Mouse (Mus musculus) MEL (cell line): ENCODE measurements around the gene Lrba.

Experiments
- CTCF ChIP-seq, 3 experiments: IDR thresholded peaks in 2 of 3; conservative IDR thresholded peaks in 1 of 3; 2 replicates each; pipeline ENCODE4 v1.5.1; 2011 to 2012; ENCODE audit warnings: low read length in 3 of 3, low read depth in 2 of 3, mild to moderate bottlenecking in 2 of 3, improper control_type of control experiment in 1 of 3, inconsistent platforms in 1 of 3, mixed read lengths in 1 of 3, moderate library complexity in 1 of 3; ENCODE audit not compliant: control insufficient read depth in 1 of 3, insufficient read depth in 1 of 3, poor library complexity in 1 of 3, severe bottlenecking in 1 of 3
- E2F4 ChIP-seq: IDR thresholded peaks from 2 replicates; pipeline ENCODE4 v1.6.1; 2011; ENCODE audit warnings: low read depth, low read length, improper control_type of control experiment, borderline replicate concordance
- ELF1 ChIP-seq: IDR thresholded peaks from 2 replicates; pipeline ENCODE4 v1.6.1; 2014; ENCODE audit warnings: low read depth, mild to moderate bottlenecking, inconsistent platforms, low read length, improper control_type of control experiment, moderate library complexity
- JUND ChIP-seq: IDR thresholded peaks from 2 replicates; pipeline ENCODE4 v1.6.1; 2011; ENCODE audit warnings: low read depth, mild to moderate bottlenecking, improper control_type of control experiment, low read length
- MAX ChIP-seq: IDR thresholded peaks from 2 replicates; pipeline ENCODE4 v1.6.1; 2011; ENCODE audit warnings: low read length, improper control_type of control experiment
- POLR2AphosphoS5 ChIP-seq: IDR thresholded peaks from 2 replicates; pipeline ENCODE4 v1.6.1; 2012; ENCODE audit warnings: low read depth, borderline replicate concordance, mild to moderate bottlenecking, inconsistent platforms, low read length, moderate library complexity, mixed read lengths

DNA sequence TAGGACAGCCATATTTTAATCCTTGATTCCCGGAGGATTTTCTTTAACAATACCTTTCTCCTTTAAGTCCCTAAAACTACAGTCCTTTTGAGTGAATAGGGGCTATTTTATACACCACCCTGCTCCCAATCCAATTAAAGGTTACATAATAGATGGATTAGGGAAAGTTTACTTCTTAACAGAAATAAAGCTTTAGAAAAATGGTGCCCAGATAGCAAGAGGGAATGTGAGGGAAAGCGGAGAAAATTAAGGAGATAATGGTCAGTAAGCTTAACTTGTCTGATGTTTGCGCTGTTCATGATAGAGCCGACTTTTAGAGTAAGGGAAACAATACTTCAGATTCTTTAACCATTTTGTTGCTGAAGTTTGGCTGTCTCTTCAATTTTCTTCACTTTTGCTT is 347.0 kb downstream of the Lrba start:
- TF ChIP-seq MAX (no peak), POLR2AphosphoS5 (no peak), CTCF (IDR thresholded peaks at IDR 0.05 in 2 of 3, conservative IDR thresholded peaks at IDR 0.05 in 1 of 3; ENCODE audit: control insufficient read depth in 1 of 3, insufficient read depth in 1 of 3, low read depth in 2 of 3, low read length in 3 of 3, poor library complexity in 1 of 3, severe bottlenecking in 1 of 3) (no peak), JUND (no peak), ELF1 (no peak), E2F4 (no peak)
